ENCODE assay signal across 8 mouse cellular contexts in genomic region chr7:75398480-75398879, GRCm38 (mm10). TPM values are rescaled to one million over a fixed set of nuclear protein-coding genes. Genes with fewer than 3 reads are reported as not detected.
DNase-seq lines count a peak whose midpoint lies in the region; ATAC-seq lines count a peak whose summit lies in the region.
"Not testable (repeated sequence)": the region's sequence is repeated elsewhere in the genome, so short reads cannot be mapped to it uniquely, and the experiment has no call there.

No protein-coding gene starts in this region.

- H3K9me3 ChIP-seq in heart, embryonic 12.5 days (replicated peaks); heart, embryonic 16.5 days (replicated peaks; ENCODE audit: control insufficient read depth, low read length): not testable (repeated sequence)

- not testable (repeated sequence) for H3K4me2 ChIP-seq in heart, embryonic 12.5 days; heart, embryonic 16.5 days (ENCODE audit: low read depth, low read length)

- H3K27ac ChIP-seq in heart, embryonic 12.5 days (ENCODE audit: poor library complexity, severe bottlenecking) = peak overlapping the region; percentile 68; the same call in 1 of the 2 replicates
- peak overlapping the region; percentile 58 for H3K27ac ChIP-seq in heart, embryonic 16.5 days (ENCODE audit: low read length)

- H3K4me3 ChIP-seq in heart, embryonic 12.5 days; heart, embryonic 16.5 days (ENCODE audit: low read length): not testable (repeated sequence)

- 73% methylated on average over 2 of the region's 2 CpGs for WGBS in heart, embryonic 12.5 days
- 69% methylated on average over 2 of the region's 2 CpGs for WGBS in heart, embryonic 16.5 days

- DNase-seq in Muller cell, postnatal 12 days (ENCODE audit: inconsistent ontology term) = peak; percentile 57
- DNase-seq in brain, adult 2 months (ENCODE audit: low read depth, low spot score) = peak; percentile 74
- DNase-seq in heart, adult 11 months = peak; percentile 44
- DNase-seq in left cerebral cortex, postnatal 25 days (ENCODE audit: low spot score in 2 of 2) = peak; percentile 14 to 82
- peak; percentile 28 to 48 for DNase-seq in right cerebral cortex, adult 2 months (ENCODE audit: low spot score in 2 of 2)
- peak; percentile 38 for DNase-seq in telencephalon, adult 2 months (ENCODE audit: low read depth, low spot score)

- ATAC-seq in heart, embryonic 12.5 days (ENCODE audit: insufficient number of reproducible peaks, low FRiP score); heart, embryonic 16.5 days (replicated peaks; ENCODE audit: extremely low read depth, insufficient read depth, low FRiP score): not testable (repeated sequence)

- intact Hi-C loops in left cerebral cortex, postnatal 25 days (cut with DNase I) = not testable (repeated sequence)

- H3K27me3 ChIP-seq in heart, embryonic 12.5 days (replicated peaks); heart, embryonic 16.5 days (ENCODE audit: control insufficient read depth, insufficient read depth, low read length): not testable (repeated sequence)

- H3K36me3 ChIP-seq in heart, embryonic 12.5 days; heart, embryonic 16.5 days (ENCODE audit: control insufficient read depth, insufficient read depth): not testable (repeated sequence)

- H3K4me1 ChIP-seq in heart, embryonic 12.5 days (replicated peaks) = peaks cover 49% of the 10 kb centered on the region
- peaks cover 42% of the 10 kb centered on the region for H3K4me1 ChIP-seq in heart, embryonic 16.5 days (ENCODE audit: control insufficient read depth, insufficient read depth, low read length)

- H3K9ac ChIP-seq in heart, embryonic 12.5 days; heart, embryonic 16.5 days (ENCODE audit: low read length): not testable (repeated sequence)

RNA-seq across cellular contexts. Expression of gene Akap13, which starts 56.9 kb away (rescaled TPM):
- polyA plus RNA-seq in heart, embryonic 12.5 days (2016; fragmentation: Nextera tagmentation; extraction: Ambion mirVana) = 66.9 and 73.2 TPM in 2 replicates
- polyA plus RNA-seq in heart, embryonic 16.5 days (2015; fragmentation: Nextera tagmentation; extraction: Ambion mirVana) = 45.4 and 47.3 TPM in 2 replicates
- total RNA-seq in left cerebral cortex, postnatal 25 days (2021) = 10 to 100 TPM; 23.1 to 24.3 TPM
